Mouse (Mus musculus): ENCODE measurements around the gene Cox7a2l. TPM values are rescaled to one million over a fixed set of nuclear protein-coding genes. Genes with fewer than 3 reads are reported as not detected.

Gene Cox7a2l
- total and polyA plus RNA-seq, 3 experiments: 206 TPM; not detected in 1

DNA sequence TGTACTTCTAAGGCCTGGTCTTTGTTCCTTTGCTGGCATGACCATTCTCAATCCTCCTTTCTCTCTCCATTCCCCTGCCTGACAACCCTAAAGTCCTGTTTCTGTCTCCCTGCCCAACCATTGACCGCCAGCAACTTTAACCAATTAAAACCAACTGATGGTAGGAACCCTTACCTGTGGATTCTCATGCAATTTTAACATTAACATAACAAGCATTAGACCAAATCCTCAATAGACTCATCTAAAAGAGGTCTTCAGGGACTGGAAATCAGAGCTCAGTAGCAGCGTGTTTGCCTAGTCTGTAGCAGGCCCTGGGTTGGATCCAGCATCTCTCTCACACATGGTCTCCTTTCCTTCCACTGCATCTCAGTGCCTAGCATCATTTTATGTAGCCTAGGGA is 47.5 kb downstream of the Cox7a2l start:
- no peaks in the 10 kb centered on the region for H3K79me2 ChIP-seq (ENCODE audit: control insufficient read depth, insufficient read depth, low read length, poor library complexity)
- no peaks in the 10 kb centered on the region for H3K27me3 ChIP-seq (ENCODE audit: control insufficient read depth in 1 of 2, insufficient read depth in 2 of 2, low read length in 2 of 2)
- H3K4me1 ChIP-seq (ENCODE audit: control insufficient read depth in 1 of 2, insufficient read depth in 2 of 2, low read length in 2 of 2): no peaks in the 10 kb centered on the region
- H3K4me3 ChIP-seq (ENCODE audit: control insufficient read depth in 1 of 2, insufficient read depth in 1 of 2, low read depth in 2 of 2, low read length in 2 of 2): no peak overlapping the region
- TF ChIP-seq ZC3H11A (IDR thresholded peaks at IDR 0.05; ENCODE audit: low read depth, low read length) (no peak), JUND (IDR thresholded peaks at IDR 0.05; ENCODE audit: low read depth, low read length) (no peak), MXI1 (IDR thresholded peaks at IDR 0.05; ENCODE audit: low read depth, low read length) (no peak), EP300 (IDR thresholded peaks at IDR 0.05; ENCODE audit: low read depth in 1 of 2, low read length in 2 of 2) (no peak), CHD2 (IDR thresholded peaks at IDR 0.05; ENCODE audit: low read length) (no peak), USF1 (IDR thresholded peaks at IDR 0.05; ENCODE audit: low read depth, low read length) (no peak), ELF1 (IDR thresholded peaks at IDR 0.05; ENCODE audit: low read depth, low read length) (no peak), BHLHE40 (IDR thresholded peaks at IDR 0.05; ENCODE audit: borderline replicate concordance, low read depth, low read length) (no peak), ETS1 (IDR thresholded peaks at IDR 0.05; ENCODE audit: low read depth, low read length) (no peak), TAL1 (IDR thresholded peaks at IDR 0.05; ENCODE audit: low read length) (no peak), HCFC1 (IDR thresholded peaks at IDR 0.05; ENCODE audit: low read depth, low read length) (no peak), KAT2A (conservative IDR thresholded peaks at IDR 0.05; ENCODE audit: low read depth, low read length) (no peak)
- H3K9ac ChIP-seq (ENCODE audit: control insufficient read depth, low read depth, low read length, poor library complexity, severe bottlenecking): no peak overlapping the region
- H3K27ac ChIP-seq (ENCODE audit: control insufficient read depth, low read depth, low read length): no peak overlapping the region
- no peaks in the 10 kb centered on the region for H3K9me3 ChIP-seq (replicated peaks; ENCODE audit: insufficient read depth, low read length)
- DNase-seq (ENCODE audit: low read depth, low spot score): no peak
- peaks cover 0 to 3% of the 10 kb centered on the region in 2 experiments; a peak in 1 of 4 replicates for H3K36me3 ChIP-seq (ENCODE audit: control insufficient read depth in 1 of 2, insufficient read depth in 2 of 2, low read length in 2 of 2)

DNA sequence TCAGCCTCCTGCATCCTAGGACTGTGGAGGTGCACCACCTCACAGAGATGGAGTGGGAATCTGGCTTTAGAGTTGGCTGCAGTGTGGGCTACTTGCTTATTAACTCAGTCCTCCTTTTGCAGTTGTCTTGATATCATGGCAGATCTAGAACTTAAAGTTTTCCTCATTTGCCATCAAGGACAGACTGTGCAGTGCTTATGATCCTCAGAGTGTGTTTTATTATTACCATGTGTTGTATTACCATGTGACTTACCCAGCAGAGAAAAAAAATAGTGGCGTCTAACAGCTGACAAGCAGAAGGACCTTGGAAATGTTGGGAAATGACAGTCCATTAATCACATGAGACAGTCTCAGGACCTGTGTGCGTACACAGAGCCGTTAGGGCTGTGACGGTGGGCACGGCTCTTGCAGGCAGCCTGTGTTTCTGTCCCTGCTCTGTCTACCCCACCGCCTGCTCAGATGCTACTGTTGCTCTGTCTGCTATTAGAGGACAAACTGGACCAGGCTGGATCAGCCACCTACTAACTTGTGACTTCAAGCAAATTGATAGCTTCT is 50.4 kb downstream of the Cox7a2l start:
- Histone ChIP-seq H3K36me3 (ENCODE audit: control insufficient read depth in 1 of 2, insufficient read depth in 2 of 2, low read length in 2 of 2) (no peaks in the 10 kb centered on the region; a peak in 1 of 4 replicates), H3K27me3 (ENCODE audit: control insufficient read depth in 1 of 2, insufficient read depth in 2 of 2, low read length in 2 of 2) (no peaks in the 10 kb centered on the region), H3K4me3 (ENCODE audit: control insufficient read depth in 1 of 2, insufficient read depth in 1 of 2, low read depth in 2 of 2, low read length in 2 of 2) (no peak overlapping the region), H3K4me1 (ENCODE audit: control insufficient read depth in 1 of 2, insufficient read depth in 2 of 2, low read length in 2 of 2) (no peaks in the 10 kb centered on the region), H3K9me3 (replicated peaks; ENCODE audit: insufficient read depth, low read length) (no peaks in the 10 kb centered on the region), H3K79me2 (ENCODE audit: control insufficient read depth, insufficient read depth, low read length, poor library complexity) (no peaks in the 10 kb centered on the region), H3K9ac (ENCODE audit: control insufficient read depth, low read depth, low read length, poor library complexity, severe bottlenecking) (no peak overlapping the region), H3K27ac (ENCODE audit: control insufficient read depth, low read depth, low read length) (no peak overlapping the region)
- no peak for TF ChIP-seq GABPA (IDR thresholded peaks at IDR 0.05; ENCODE audit: low read depth, low read length)
- no peak for TF ChIP-seq MAX (IDR thresholded peaks at IDR 0.05; ENCODE audit: low read length)
- TF ChIP-seq POLR2AphosphoS2 (IDR thresholded peaks at IDR 0.05; ENCODE audit: low read length): no peak
- TF ChIP-seq RAD21 (IDR thresholded peaks at IDR 0.05; ENCODE audit: low read depth, low read length): no peak
- TF ChIP-seq SIN3A (IDR thresholded peaks at IDR 0.05; ENCODE audit: low read length): no peak
- TF ChIP-seq MXI1 (IDR thresholded peaks at IDR 0.05; ENCODE audit: low read depth, low read length): no peak
- TF ChIP-seq CHD2 (IDR thresholded peaks at IDR 0.05; ENCODE audit: low read length): no peak
- no peak for TF ChIP-seq NRF1 (IDR thresholded peaks at IDR 0.05; ENCODE audit: insufficient read depth, low read depth, low read length, poor library complexity, severe bottlenecking)
- TF ChIP-seq MYC (IDR thresholded peaks at IDR 0.05; ENCODE audit: low read depth, low read length): no peak
- TF ChIP-seq USF2 (IDR thresholded peaks at IDR 0.05; ENCODE audit: borderline replicate concordance in 1 of 2, insufficient read depth in 1 of 2, low read depth in 1 of 2, low read length in 2 of 2): no peak
- TF ChIP-seq TBP (IDR thresholded peaks at IDR 0.05; ENCODE audit: low read depth, low read length): no peak
- no peak for TF ChIP-seq ETS1 (IDR thresholded peaks at IDR 0.05; ENCODE audit: low read depth, low read length)
- TF ChIP-seq ZNF384 (IDR thresholded peaks at IDR 0.05; ENCODE audit: low read depth, low read length): no peak
- no peak for TF ChIP-seq ZC3H11A (IDR thresholded peaks at IDR 0.05; ENCODE audit: low read depth, low read length)
- no peak for TF ChIP-seq MAZ (IDR thresholded peaks at IDR 0.05; ENCODE audit: low read depth, low read length)
- no peak for TF ChIP-seq ELF1 (IDR thresholded peaks at IDR 0.05; ENCODE audit: low read depth, low read length)
- no peak for TF ChIP-seq EP300 (IDR thresholded peaks at IDR 0.05; ENCODE audit: low read depth in 1 of 2, low read length in 2 of 2)
- no peak for TF ChIP-seq POLR2A (IDR thresholded peaks at IDR 0.05; ENCODE audit: control insufficient read depth in 1 of 2, insufficient read depth in 1 of 2, low read depth in 1 of 2, low read length in 2 of 2, poor library complexity in 1 of 2)
- TF ChIP-seq CTCF (IDR thresholded peaks at IDR 0.05 in 2 of 3, conservative IDR thresholded peaks at IDR 0.05 in 1 of 3; ENCODE audit: control insufficient read depth in 1 of 3, insufficient read depth in 1 of 3, low read depth in 2 of 3, low read length in 3 of 3, poor library complexity in 1 of 3, severe bottlenecking in 1 of 3): no peak
- TF ChIP-seq GATA1 (IDR thresholded peaks at IDR 0.05; ENCODE audit: low read depth, low read length): no peak
- no peak for DNase-seq (ENCODE audit: low read depth, low spot score)
